Mouse (Mus musculus) midbrain, embryonic 10.5 days (tissue): ENCODE results near the gene Plscr2. TPM values are rescaled to one million over a fixed set of nuclear protein-coding genes. Genes with fewer than 3 reads are reported as not detected.

Experiments used
- DNase-seq: peaks from one replicate; pipeline ENCODE4 v3.0.0-alpha.2; 2017; ENCODE audit warnings: low spot score
- H3K27ac ChIP-seq: fragments of 300-500 bp; sonication (generic); replicated peaks from 2 replicates; pipeline ENCODE4 v1.5.1; 2016; ENCODE audit warnings: mild to moderate bottlenecking
- H3K27me3 ChIP-seq: fragments of 300-500 bp; sonication (generic); 2 replicates; pipeline ENCODE4 v1.6.1; 2016; ENCODE audit warnings: low read depth, mild to moderate bottlenecking; ENCODE audit not compliant: poor library complexity, severe bottlenecking
- H3K36me3 ChIP-seq: fragments of 300-500 bp; sonication (generic); 2 replicates; pipeline ENCODE4 v1.6.1; 2016; ENCODE audit warnings: mild to moderate bottlenecking, moderate library complexity
- H3K4me1 ChIP-seq: fragments of 300-500 bp; sonication (generic); 2 replicates; pipeline ENCODE4 v1.6.1; 2016
- H3K4me3 ChIP-seq: fragments of 300-500 bp; sonication (generic); 2 replicates; pipeline ENCODE4 v1.5.1; 2016; ENCODE audit warnings: mild to moderate bottlenecking, moderate library complexity
- H3K9me3 ChIP-seq: fragments of 300-500 bp; sonication (generic); replicated peaks from 2 replicates; pipeline ENCODE4 v1.6.1; 2016; ENCODE audit warnings: mild to moderate bottlenecking
- WGBS: fragments of 180-500 bp; shearing (Covaris S2); methylation state at CpG from one replicate; pipeline ENCODE4 v1.1.7; 2016; 5-methylcytosine and 5-hydroxymethylcytosine counted together
- polyA plus RNA-seq: library from polyadenylated mRNA; unstranded; fragments of >200 nt; fragmentation: Nextera tagmentation; extraction: Ambion mirVana; gene quantifications from 2 replicates; pipeline ENCODE4 v1.2.1, GENCODE M21; 2016

Plscr2 gene
- polyA plus RNA-seq, 1 experiment from 2014 or later: 0.22 TPM

GRCm38 (mm10) chr9:92260481-92261159 is 14.8 kb upstream of the Plscr2 start:
- Histone ChIP-seq H3K36me3 (peaks cover 39% of the 10 kb centered on the region), H3K27ac (no peak overlapping the region), H3K4me1 (no peaks in the 10 kb centered on the region), H3K4me3 (no peak overlapping the region), H3K27me3 (no peaks in the 10 kb centered on the region), H3K9me3 (no peaks in the 10 kb centered on the region)
- WGBS: 87% methylated on average over 7 of the region's 7 CpGs
- no peak for DNase-seq

GRCm38 (mm10) chr9:92265719-92266118 is 9.7 kb upstream of the Plscr2 start:
- Histone ChIP-seq H3K36me3 (peaks cover 72% of the 10 kb centered on the region), H3K4me1 (no peaks in the 10 kb centered on the region), H3K27ac (no peak overlapping the region), H3K9me3 (no peaks in the 10 kb centered on the region), H3K4me3 (no peak overlapping the region), H3K27me3 (no peaks in the 10 kb centered on the region)
- DNase-seq: no peak
- WGBS: 86% methylated on average over 4 of the region's 4 CpGs

DNA sequence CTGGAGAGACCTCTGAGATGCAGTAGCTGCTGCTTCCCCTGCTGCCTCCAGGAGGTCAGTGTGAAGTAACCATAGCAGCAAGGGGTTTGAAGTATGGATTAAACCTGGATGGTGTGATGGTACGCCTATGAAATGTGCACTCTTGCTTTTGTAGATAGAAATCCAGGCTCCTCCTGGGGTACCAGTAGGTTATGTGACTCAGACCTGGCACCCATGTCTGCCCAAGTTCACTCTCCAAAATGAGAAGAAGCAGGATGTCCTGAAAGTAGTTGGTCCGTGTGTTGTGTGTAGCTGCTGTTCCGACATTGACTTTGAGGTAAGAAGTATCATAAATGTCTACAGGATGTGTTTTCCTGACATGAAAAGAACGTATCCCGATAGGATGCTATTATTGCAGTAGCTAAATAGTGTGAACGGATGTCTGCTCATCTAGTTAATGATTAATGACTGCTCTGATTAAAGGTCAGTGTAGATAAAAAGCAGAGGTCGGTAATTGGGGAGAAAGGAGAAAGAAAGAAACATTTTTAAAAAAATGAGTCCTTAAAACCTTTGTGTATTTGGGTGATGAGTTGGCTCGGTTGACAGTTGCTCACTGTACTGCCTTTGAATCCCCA is 8.7 kb upstream of the Plscr2 start:
- Histone ChIP-seq H3K27me3 (no peaks in the 10 kb centered on the region), H3K4me3 (no peak overlapping the region), H3K9me3 (no peaks in the 10 kb centered on the region), H3K27ac (no peak overlapping the region), H3K4me1 (no peaks in the 10 kb centered on the region), H3K36me3 (peaks cover 70% of the 10 kb centered on the region)
- DNase-seq: no peak
- 93% methylated on average over 8 of the region's 8 CpGs for WGBS

- no peak overlapping the region for H3K4me3 ChIP-seq
- no peaks in the 10 kb centered on the region for H3K9me3 ChIP-seq
- H3K4me1 ChIP-seq: no peaks in the 10 kb centered on the region
- no peaks in the 10 kb centered on the region for H3K27me3 ChIP-seq
- no peak for DNase-seq
- no peak overlapping the region for H3K27ac ChIP-seq
- WGBS: 86% methylated on average over 1 of the region's 1 CpGs
- H3K36me3 ChIP-seq: peaks cover 70% of the 10 kb centered on the region
These were observed 7.7 kb upstream of the Plscr2 start for GRCm38 (mm10) chr9:92267732-92268131.

DNA sequence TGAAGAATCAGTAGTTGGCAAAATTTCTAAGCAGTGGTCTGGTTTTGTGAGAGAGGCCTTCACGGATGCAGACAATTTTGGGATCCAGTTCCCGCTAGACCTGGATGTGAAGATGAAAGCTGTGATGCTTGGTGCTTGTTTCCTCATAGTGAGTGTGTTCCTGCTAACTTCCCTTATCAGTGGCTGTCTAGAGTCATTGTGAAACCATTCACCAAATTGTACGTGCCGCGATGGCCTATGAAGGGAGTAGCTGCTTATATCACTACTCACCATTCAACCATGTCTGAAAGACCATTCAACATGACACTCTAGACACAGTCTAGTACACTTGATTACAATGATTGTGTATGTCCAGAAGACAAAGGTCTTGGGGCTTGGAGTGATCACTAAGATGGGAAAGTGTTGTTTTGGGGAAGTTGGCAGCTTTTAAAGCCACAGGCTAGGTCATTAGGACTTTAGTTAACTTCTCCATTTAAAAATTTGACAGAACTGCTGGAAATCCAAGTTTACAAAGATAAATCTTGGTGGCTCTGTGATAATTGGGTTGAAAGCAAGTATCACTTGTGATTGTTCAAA is 5.5 kb upstream of the Plscr2 start:
- 90% methylated on average over 5 of the region's 5 CpGs for WGBS
- no peak for DNase-seq
- no peaks in the 10 kb centered on the region for H3K27me3 ChIP-seq
- no peak overlapping the region for H3K4me3 ChIP-seq
- H3K9me3 ChIP-seq: no peaks in the 10 kb centered on the region
- H3K36me3 ChIP-seq: peaks cover 64% of the 10 kb centered on the region
- H3K27ac ChIP-seq: no peak overlapping the region
- H3K4me1 ChIP-seq: 0 out of 2 replicates have a peak, but pooled peaks cover 3% of the 10 kb centered on the region

- Histone ChIP-seq H3K27ac (no peak overlapping the region), H3K4me3 (no peak overlapping the region), H3K36me3 (peaks cover 59% of the 10 kb centered on the region), H3K9me3 (no peaks in the 10 kb centered on the region), H3K27me3 (no peaks in the 10 kb centered on the region), H3K4me1 (0 out of 2 replicates have a peak, but pooled peaks cover 3% of the 10 kb centered on the region)
- WGBS: 57% methylated on average over 4 of the region's 4 CpGs
- no peak for DNase-seq
These were observed 4.5 kb upstream of the Plscr2 start for GRCm38 (mm10) chr9:92270927-92271326.

DNA sequence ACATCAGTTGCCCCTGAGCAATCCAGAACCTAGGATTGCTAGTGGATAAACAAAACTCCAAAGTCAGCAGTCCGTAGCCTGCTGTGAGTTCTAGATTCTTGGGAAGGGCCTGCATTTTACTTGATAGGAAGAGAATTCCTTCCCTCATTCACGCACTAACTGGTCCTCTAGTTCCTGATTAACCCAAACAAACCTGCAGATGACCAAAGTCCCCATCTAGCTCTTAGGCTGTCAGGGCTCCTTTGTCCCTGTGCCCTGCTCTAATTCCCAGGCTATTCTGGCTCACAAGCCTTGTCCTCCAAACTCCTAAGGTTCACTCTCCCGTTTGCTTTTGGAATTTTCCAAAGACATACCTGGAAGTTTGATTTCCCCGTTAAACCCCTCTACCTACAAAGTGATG is 2.8 kb upstream of the Plscr2 start:
- WGBS: 89% methylated on average over 4 of the region's 4 CpGs
- Histone ChIP-seq H3K27ac (no peak overlapping the region), H3K4me1 (0 out of 2 replicates have a peak, but pooled peaks cover 3% of the 10 kb centered on the region), H3K4me3 (no peak overlapping the region), H3K27me3 (no peaks in the 10 kb centered on the region), H3K9me3 (no peaks in the 10 kb centered on the region), H3K36me3 (peaks cover 44% of the 10 kb centered on the region)
- no peak for DNase-seq

- no peaks in the 10 kb centered on the region for H3K27me3 ChIP-seq
- 0 out of 2 replicates have a peak, but pooled peaks cover 3% of the 10 kb centered on the region for H3K4me1 ChIP-seq
- WGBS: 92% methylated on average over 2 of the region's 2 CpGs
- H3K27ac ChIP-seq: no peak overlapping the region
- peaks cover 37% of the 10 kb centered on the region for H3K36me3 ChIP-seq
- no peak overlapping the region for H3K4me3 ChIP-seq
- DNase-seq: no peak
- H3K9me3 ChIP-seq: no peaks in the 10 kb centered on the region
These were observed 2.1 kb upstream of the Plscr2 start for GRCm38 (mm10) chr9:92273271-92273670.

- H3K27ac ChIP-seq: no peak overlapping the region
- H3K36me3 ChIP-seq: peaks cover 29% of the 10 kb centered on the region
- WGBS: 74% methylated on average over 6 of the region's 6 CpGs
- H3K9me3 ChIP-seq: no peaks in the 10 kb centered on the region
- no peak overlapping the region for H3K4me3 ChIP-seq
- H3K27me3 ChIP-seq: no peaks in the 10 kb centered on the region
- H3K4me1 ChIP-seq: 0 out of 2 replicates have a peak, but pooled peaks cover 3% of the 10 kb centered on the region
- no peak for DNase-seq
These were observed 1.2 kb upstream of the Plscr2 start for GRCm38 (mm10) chr9:92273956-92274762.

DNA sequence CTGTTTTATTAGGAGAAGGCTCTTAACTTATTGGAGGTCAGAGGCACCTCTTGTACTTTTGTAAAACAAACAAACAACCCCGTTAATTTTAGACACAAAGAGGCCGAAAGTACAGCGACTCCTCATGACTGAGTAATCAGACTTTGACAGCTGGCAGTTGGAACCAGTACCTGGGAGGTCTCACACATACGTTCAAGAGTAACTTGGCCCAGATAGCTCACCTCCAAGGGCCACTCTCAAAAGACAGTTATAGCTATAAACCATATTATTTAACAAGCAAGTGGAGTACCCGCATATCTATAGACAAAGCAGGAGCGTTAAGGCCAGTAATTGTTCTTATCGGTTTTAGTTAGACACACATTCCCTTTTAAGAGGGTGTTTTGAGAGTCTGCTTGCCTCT is 958 bp downstream of the Plscr2 start:
- Histone ChIP-seq H3K27ac (no peak overlapping the region), H3K36me3 (peaks cover 7% of the 10 kb centered on the region; the same call in 1 of the 2 replicates), H3K27me3 (no peaks in the 10 kb centered on the region), H3K4me3 (no peak overlapping the region), H3K9me3 (no peaks in the 10 kb centered on the region), H3K4me1 (0 out of 2 replicates have a peak, but pooled peaks cover 3% of the 10 kb centered on the region)
- 83% methylated on average over 7 of the region's 7 CpGs for WGBS
- no peak for DNase-seq

GRCm38 (mm10) chr9:92280048-92280447 is 4.6 kb downstream of the Plscr2 start:
- H3K9me3 ChIP-seq: no peaks in the 10 kb centered on the region
- 93% methylated on average over 1 of the region's 1 CpGs for WGBS
- H3K4me3 ChIP-seq: no peak overlapping the region
- no peaks in the 10 kb centered on the region for H3K4me1 ChIP-seq
- no peak for DNase-seq
- H3K27ac ChIP-seq: no peak overlapping the region
- H3K27me3 ChIP-seq: no peaks in the 10 kb centered on the region
- H3K36me3 ChIP-seq: no peaks in the 10 kb centered on the region

- Histone ChIP-seq H3K4me1 (no peaks in the 10 kb centered on the region), H3K4me3 (no peak overlapping the region), H3K9me3 (no peaks in the 10 kb centered on the region), H3K27me3 (no peaks in the 10 kb centered on the region), H3K36me3 (no peaks in the 10 kb centered on the region), H3K27ac (no peak overlapping the region)
- DNase-seq: no peak
- 47% methylated on average over 7 of the region's 7 CpGs for WGBS
These were observed 7.3 kb downstream of the Plscr2 start for GRCm38 (mm10) chr9:92282563-92283171.
